Mouse (Mus musculus) MEL (cell line): ENCODE results near the gene Padi4.

Experiments
- CTCF ChIP-seq, 3 experiments: IDR thresholded peaks in 2 of 3; conservative IDR thresholded peaks in 1 of 3; 2 replicates each; pipeline ENCODE4 v1.5.1; 2011 to 2012; ENCODE audit warnings: low read length in 3 of 3, low read depth in 2 of 3, mild to moderate bottlenecking in 2 of 3, improper control_type of control experiment in 1 of 3, inconsistent platforms in 1 of 3, mixed read lengths in 1 of 3, moderate library complexity in 1 of 3; ENCODE audit not compliant: control insufficient read depth in 1 of 3, insufficient read depth in 1 of 3, poor library complexity in 1 of 3, severe bottlenecking in 1 of 3
- EP300 ChIP-seq, 2 experiments: IDR thresholded peaks; 2 replicates each; pipeline ENCODE4 v1.6.1; 2011; ENCODE audit warnings: improper control_type of control experiment in 2 of 2, low read length in 2 of 2, low read depth in 1 of 2, mild to moderate bottlenecking in 1 of 2
- KAT2A ChIP-seq: conservative IDR thresholded peaks from 2 replicates; pipeline ENCODE4 v1.6.1; 2012; ENCODE audit warnings: low read depth, low read length, improper control_type of control experiment, inconsistent platforms
- MAFK ChIP-seq: IDR thresholded peaks from 2 replicates; pipeline ENCODE4 v1.6.1; 2011; ENCODE audit warnings: low read depth, mild to moderate bottlenecking, low read length, improper control_type of control experiment, borderline replicate concordance
- MAZ ChIP-seq: IDR thresholded peaks from 2 replicates; pipeline ENCODE4 v1.6.1; 2012; ENCODE audit warnings: low read depth, mild to moderate bottlenecking, inconsistent platforms, low read length, improper control_type of control experiment
- POLR2A ChIP-seq, 2 experiments: IDR thresholded peaks; 2 replicates each; pipeline ENCODE4 v1.6.1; 2011 to 2012; ENCODE audit warnings: low read length in 2 of 2, mild to moderate bottlenecking in 2 of 2, control low read depth in 1 of 2, improper control_type of control experiment in 1 of 2, low read depth in 1 of 2, moderate library complexity in 1 of 2; ENCODE audit not compliant: control insufficient read depth in 1 of 2, insufficient read depth in 1 of 2, poor library complexity in 1 of 2
- POLR2AphosphoS2 ChIP-seq: IDR thresholded peaks from 2 replicates; pipeline ENCODE4 v1.6.1; 2011; ENCODE audit warnings: low read length, improper control_type of control experiment
- USF1 ChIP-seq: IDR thresholded peaks from 2 replicates; pipeline ENCODE4 v1.6.1; 2014; ENCODE audit warnings: low read depth, mild to moderate bottlenecking, inconsistent platforms, low read length, improper control_type of control experiment, moderate library complexity
- ZC3H11A ChIP-seq: IDR thresholded peaks from 2 replicates; pipeline ENCODE4 v1.6.1; 2012; ENCODE audit warnings: low read depth, mild to moderate bottlenecking, inconsistent platforms, low read length, improper control_type of control experiment
- ZMIZ1 ChIP-seq: IDR thresholded peaks from 2 replicates; pipeline ENCODE4 v1.6.1; 2012; ENCODE audit warnings: low read depth, mild to moderate bottlenecking, inconsistent platforms, low read length, improper control_type of control experiment, moderate library complexity

DNA sequence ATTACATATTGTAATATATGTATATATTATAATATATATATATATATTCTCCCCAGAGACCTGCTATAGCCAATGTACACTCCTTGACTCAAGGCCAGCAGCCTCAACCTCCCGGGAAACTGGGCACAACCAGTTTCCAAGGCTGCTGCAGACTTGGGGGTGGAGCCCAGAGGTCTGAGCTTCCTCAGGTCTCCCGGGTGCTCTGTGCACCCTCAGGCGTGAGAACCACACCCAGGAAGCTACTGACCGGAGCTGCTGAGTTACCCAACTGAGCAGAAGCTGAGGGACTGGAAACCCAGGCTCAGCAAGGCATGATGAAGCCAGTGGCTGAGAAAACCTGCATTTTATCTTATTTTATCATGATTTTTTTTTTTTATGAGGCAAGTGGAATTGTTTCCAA lies 2.9 kb downstream of the Padi4 start:
- TF ChIP-seq CTCF (IDR thresholded peaks at IDR 0.05 in 2 of 3, conservative IDR thresholded peaks at IDR 0.05 in 1 of 3; ENCODE audit: control insufficient read depth in 1 of 3, insufficient read depth in 1 of 3, low read depth in 2 of 3, low read length in 3 of 3, poor library complexity in 1 of 3, severe bottlenecking in 1 of 3) (no peak), EP300 (IDR thresholded peaks at IDR 0.05; ENCODE audit: low read depth in 1 of 2, low read length in 2 of 2) (no peak), POLR2A (IDR thresholded peaks at IDR 0.05; ENCODE audit: control insufficient read depth in 1 of 2, insufficient read depth in 1 of 2, low read depth in 1 of 2, low read length in 2 of 2, poor library complexity in 1 of 2) (no peak), MAZ (no peak), ZC3H11A (no peak), POLR2AphosphoS2 (no peak), MAFK (no peak), KAT2A (no peak), ZMIZ1 (no peak), USF1 (no peak)
